Mouse (Mus musculus): ENCODE results near the gene Selplg.

Gene Selplg

DNA sequence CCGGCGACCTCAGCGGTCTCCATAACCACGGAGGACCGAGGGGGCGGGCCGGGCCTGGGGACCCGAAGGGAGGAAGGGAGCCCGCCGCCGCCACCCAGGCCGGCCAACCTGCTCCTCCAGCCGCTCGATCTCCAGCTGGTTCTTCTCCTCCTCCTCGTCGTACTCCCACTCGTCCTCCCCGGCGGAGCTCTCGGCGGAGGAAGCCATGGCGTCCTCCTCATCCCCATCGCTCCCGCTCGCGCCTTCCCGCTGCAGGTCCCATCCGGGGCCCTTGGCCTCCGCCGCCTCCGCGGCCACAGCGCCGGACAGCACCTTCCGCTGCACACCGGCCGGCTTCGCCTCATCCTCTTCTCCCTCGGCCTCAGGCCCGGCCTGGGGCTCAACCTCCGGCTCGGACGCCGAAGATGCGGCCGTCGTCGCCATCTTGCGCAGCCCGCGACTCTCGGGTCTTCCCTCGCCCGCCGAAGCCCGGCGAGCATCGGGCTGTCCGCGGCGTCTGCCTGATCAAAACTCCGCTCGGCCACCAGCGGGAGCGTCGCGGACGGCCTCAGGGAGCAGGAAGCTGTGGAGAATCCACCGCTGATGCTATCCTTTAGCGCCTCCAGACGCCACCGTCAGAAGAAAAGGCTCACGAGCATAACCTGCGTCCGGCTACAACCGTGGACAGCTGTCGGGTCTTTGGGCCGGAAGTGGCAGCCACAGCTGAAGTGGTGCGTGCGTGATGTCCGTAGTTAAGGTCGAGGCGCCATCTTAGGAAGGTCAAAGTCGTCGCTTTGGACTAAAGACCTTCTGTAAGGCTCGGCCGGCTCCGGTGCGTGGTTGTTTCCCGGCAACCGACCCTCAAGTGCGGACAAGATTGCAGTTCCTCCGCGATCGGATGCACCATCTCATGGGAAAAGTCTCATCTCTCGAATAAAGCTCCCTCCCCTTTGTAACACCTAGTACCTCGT is 61.0 kb downstream of the Selplg start:
- DNase-seq (ENCODE audit: low spot score in 2 of 2) = peak; percentile 79 to 90

DNA sequence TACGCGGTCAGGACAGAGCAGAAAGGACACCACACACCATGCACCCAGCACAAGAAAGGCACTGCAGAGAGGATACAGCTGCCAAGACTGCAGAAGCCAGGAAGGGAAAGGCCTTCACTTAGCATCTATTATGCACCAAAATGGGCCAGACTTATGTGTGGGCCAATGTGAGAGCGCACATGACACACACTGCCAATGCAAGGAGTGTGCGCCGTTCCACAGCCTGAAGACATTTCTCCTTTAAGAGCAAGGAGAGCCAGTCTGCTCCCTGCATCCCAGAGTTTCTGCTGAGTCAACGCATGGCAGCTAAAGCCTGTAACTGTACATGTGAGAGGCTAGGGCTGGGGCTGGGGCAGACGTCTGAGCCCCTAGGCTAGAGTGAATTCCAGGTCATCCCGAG is 63.6 kb downstream of the Selplg start:
- no peak for DNase-seq (ENCODE audit: low spot score in 2 of 2)

Measured in left cerebral cortex, adult 9 months (tissue).